Mouse (Mus musculus): ENCODE measurements around the gene Arpc5.
"Not testable (repeated sequence)": the region's sequence is repeated elsewhere in the genome, so short reads cannot be mapped to it uniquely, and the experiment has no call there.

Arpc5 gene

GRCm38 (mm10) chr1:152779071-152779737, 12.9 kb downstream of the Arpc5 start:
- peak; percentile 57 for DNase-seq (ENCODE audit: low spot score)

GRCm38 (mm10) chr1:152784620-152785019, 18.3 kb downstream of the Arpc5 start:
- no peak for DNase-seq (ENCODE audit: low spot score)

- not testable (repeated sequence) for DNase-seq (ENCODE audit: low spot score)
Observed at GRCm38 (mm10) chr1:152785446-152785845, 19.1 kb downstream of the Arpc5 start.

GRCm38 (mm10) chr1:152786953-152787352, 20.6 kb downstream of the Arpc5 start:
- no peak for DNase-seq (ENCODE audit: low spot score)

- DNase-seq (ENCODE audit: low spot score) = no peak
Observed at GRCm38 (mm10) chr1:152788121-152788660, 21.8 kb downstream of the Arpc5 start.

- DNase-seq (ENCODE audit: low spot score) = no peak
Observed at GRCm38 (mm10) chr1:152790254-152790653, 23.9 kb downstream of the Arpc5 start.

- DNase-seq (ENCODE audit: low spot score) = no peak
Observed at GRCm38 (mm10) chr1:152790821-152791220, 24.5 kb downstream of the Arpc5 start.

- DNase-seq (ENCODE audit: low spot score) = no peak
Observed at GRCm38 (mm10) chr1:152791269-152791668, 24.9 kb downstream of the Arpc5 start.

GRCm38 (mm10) chr1:152792736-152793494, 26.6 kb downstream of the Arpc5 start:
- no peak for DNase-seq (ENCODE audit: low spot score)

- no peak for DNase-seq (ENCODE audit: low spot score)
Observed at GRCm38 (mm10) chr1:152793495-152794130, 27.3 kb downstream of the Arpc5 start.

- DNase-seq (ENCODE audit: low spot score) = no peak
Observed at GRCm38 (mm10) chr1:152795688-152796255, 29.4 kb downstream of the Arpc5 start.

GRCm38 (mm10) chr1:152796683-152797263, 30.4 kb downstream of the Arpc5 start:
- DNase-seq (ENCODE audit: low spot score) = no peak

- DNase-seq (ENCODE audit: low spot score) = no peak
Observed at GRCm38 (mm10) chr1:152798125-152798524, 31.8 kb downstream of the Arpc5 start.

- DNase-seq (ENCODE audit: low spot score) = peak; percentile 31
Observed at GRCm38 (mm10) chr1:152799897-152800296, 33.6 kb downstream of the Arpc5 start, which contains the start of gene Ncf2. Gene Ncf2 (plus strand): TSS chr1:152800194.

GRCm38 (mm10) chr1:152800633-152801176, 34.4 kb downstream of the Arpc5 start:
- no peak for DNase-seq (ENCODE audit: low spot score)

- no peak for DNase-seq (ENCODE audit: low spot score)
Observed at GRCm38 (mm10) chr1:152804907-152805306, 38.6 kb downstream of the Arpc5 start.

GRCm38 (mm10) chr1:152807619-152808391, 41.5 kb downstream of the Arpc5 start:
- no peak for DNase-seq (ENCODE audit: low spot score)

- DNase-seq (ENCODE audit: low spot score) = no peak
Observed at GRCm38 (mm10) chr1:152808392-152808680, 42.0 kb downstream of the Arpc5 start.

GRCm38 (mm10) chr1:152809541-152810252, 43.4 kb downstream of the Arpc5 start:
- no peak for DNase-seq (ENCODE audit: low spot score)
